Mouse (Mus musculus) heart, embryonic 16.5 days (tissue): ENCODE measurements at regions not wholly inside any gene's neighbourhood (a gene's known extent, or its start where the extent isn't known, plus 50 kb on each side); places are given as distances from the start of the nearest gene placed in this dataset.

Source experiments
- ATAC-seq: fragments of 200-750 bp; cut with Nextera tagmentation; replicated peaks from 2 replicates; pipeline ENCODE4 v1.8.0; 2017; ENCODE audit warnings: moderate number of reproducible peaks; ENCODE audit not compliant: insufficient read depth, low FRiP score; ENCODE audit errors: extremely low read depth
- H3K27ac ChIP-seq: fragments of 300-500 bp; sonication (generic); 2 replicates; pipeline ENCODE4 v1.5.1; 2014; ENCODE audit warnings: mild to moderate bottlenecking, low read length, control low read depth, moderate library complexity
- H3K27me3 ChIP-seq: fragments of 300-500 bp; sonication (generic); 2 replicates; pipeline ENCODE4 v1.6.1; 2014; ENCODE audit warnings: low read length, mixed read lengths; ENCODE audit not compliant: control insufficient read depth, insufficient read depth
- H3K36me3 ChIP-seq: fragments of 300-500 bp; sonication (generic); 2 replicates; pipeline ENCODE4 v1.6.1; 2014; ENCODE audit not compliant: control insufficient read depth, insufficient read depth
- H3K4me1 ChIP-seq: fragments of 300-500 bp; sonication (generic); 2 replicates; pipeline ENCODE4 v1.6.1; 2014; ENCODE audit warnings: low read length, mixed read lengths; ENCODE audit not compliant: control insufficient read depth, insufficient read depth
- H3K4me2 ChIP-seq: fragments of 300-500 bp; sonication (generic); 2 replicates; pipeline ENCODE4 v1.6.1; 2014; ENCODE audit warnings: low read depth, mild to moderate bottlenecking, control low read depth, low read length
- H3K4me3 ChIP-seq: fragments of 300-500 bp; sonication (generic); 2 replicates; pipeline ENCODE4 v1.5.1; 2014; ENCODE audit warnings: mild to moderate bottlenecking, control low read depth, low read length
- H3K9ac ChIP-seq: fragments of 300-500 bp; sonication (generic); 2 replicates; pipeline ENCODE4 v1.6.1; 2014; ENCODE audit warnings: low read length, control low read depth
- H3K9me3 ChIP-seq: fragments of 300-500 bp; sonication (generic); replicated peaks from 2 replicates; pipeline ENCODE4 v1.6.1; 2016; ENCODE audit warnings: low read length; ENCODE audit not compliant: control insufficient read depth
- WGBS: fragments of 180-500 bp; shearing (Covaris S2); extraction: QIAGEN DNeasy Blood & Tissue Kit; methylation state at CpG from one replicate; pipeline ENCODE4 v1.1.7; 2014; 5-methylcytosine and 5-hydroxymethylcytosine counted together

DNA sequence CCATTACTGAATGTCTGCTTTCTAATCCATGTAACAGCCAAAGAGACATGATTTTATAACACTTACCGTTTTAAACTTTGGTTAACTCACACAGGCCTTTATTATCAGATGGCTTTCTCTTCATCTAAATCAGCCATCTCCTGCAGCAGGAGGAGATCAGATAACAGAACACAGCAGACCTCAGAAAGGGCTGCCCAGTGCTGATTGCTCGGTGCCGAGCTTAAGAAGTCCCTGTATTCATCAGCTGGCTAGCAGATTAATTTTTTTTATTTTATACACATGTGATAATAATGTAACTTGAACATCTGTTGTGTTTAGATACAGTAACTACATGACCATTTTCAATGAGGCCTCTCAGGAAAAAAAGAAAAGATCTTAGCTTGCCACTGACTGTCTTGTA is 155.9 kb upstream of the Lpp start:
- WGBS = 71% methylated on average over 3 of the region's 3 CpGs
- ATAC-seq = no peak
- no peaks in the 10 kb centered on the region for H3K27me3 ChIP-seq

DNA sequence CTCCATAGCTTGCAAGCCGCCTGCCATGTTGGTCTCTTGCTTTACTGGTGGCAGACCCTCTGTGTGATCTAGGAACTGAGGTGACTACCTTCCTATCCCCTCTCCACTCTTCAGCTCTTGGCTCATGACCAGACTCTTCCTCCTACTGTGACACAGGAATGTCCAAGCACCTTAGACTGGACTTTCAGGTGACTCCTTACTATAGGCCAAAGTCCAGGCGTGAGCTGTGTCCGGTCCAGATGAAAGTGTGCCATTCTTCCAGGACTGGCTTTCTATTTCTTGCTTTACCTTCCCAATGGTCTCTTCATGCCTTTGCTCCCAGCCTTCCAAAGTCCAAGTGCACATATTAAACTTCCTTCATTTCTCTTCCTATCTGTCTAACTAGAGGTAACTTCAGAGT is 156.3 kb upstream of the Lpp start:
- Histone ChIP-seq H3K9ac (no peak overlapping the region), H3K4me3 (no peak overlapping the region), H3K27me3 (no peaks in the 10 kb centered on the region), H3K27ac (no peak overlapping the region), H3K4me1 (peaks cover 3% of the 10 kb centered on the region; the same call in 1 of the 2 replicates), H3K9me3 (no peaks in the 10 kb centered on the region), H3K36me3 (no peaks in the 10 kb centered on the region), H3K4me2 (no peak overlapping the region)
- ATAC-seq = no peak
- 93% methylated on average over 3 of the region's 3 CpGs for WGBS

More for the DNA sequence above, 155.9 kb upstream of the Lpp start:
- Histone ChIP-seq H3K9me3 (no peaks in the 10 kb centered on the region), H3K4me2 (no peak overlapping the region), H3K9ac (no peak overlapping the region), H3K4me3 (no peak overlapping the region), H3K36me3 (no peaks in the 10 kb centered on the region), H3K4me1 (peaks cover 3% of the 10 kb centered on the region; the same call in 1 of the 2 replicates), H3K27ac (no peak overlapping the region)

- no peak for ATAC-seq
These were observed 156.8 kb upstream of the Lpp start for GRCm38 (mm10) chr16:24236511-24236910.

GRCm38 (mm10) chr16:24234795-24235194 is 158.5 kb upstream of the Lpp start:
- Histone ChIP-seq H3K9ac (no peak overlapping the region), H3K9me3 (no peaks in the 10 kb centered on the region), H3K4me2 (no peak overlapping the region), H3K27ac (no peak overlapping the region), H3K4me3 (no peak overlapping the region), H3K27me3 (no peaks in the 10 kb centered on the region), H3K4me1 (peaks cover 3% of the 10 kb centered on the region; the same call in 1 of the 2 replicates), H3K36me3 (no peaks in the 10 kb centered on the region)
- ATAC-seq = no peak
- WGBS = 65% methylated on average over 11 of the region's 11 CpGs

More at GRCm38 (mm10) chr16:24236511-24236910, 156.8 kb upstream of the Lpp start:
- no peaks in the 10 kb centered on the region for H3K27me3 ChIP-seq
- H3K4me3 ChIP-seq = no peak overlapping the region
- H3K4me1 ChIP-seq = peaks cover 3% of the 10 kb centered on the region; the same call in 1 of the 2 replicates
- H3K4me2 ChIP-seq = no peak overlapping the region
- no peaks in the 10 kb centered on the region for H3K9me3 ChIP-seq
- no peaks in the 10 kb centered on the region for H3K36me3 ChIP-seq
- WGBS = 69% methylated on average over 3 of the region's 3 CpGs
- no peak overlapping the region for H3K9ac ChIP-seq
- H3K27ac ChIP-seq = no peak overlapping the region

- WGBS = 75% methylated on average over 6 of the region's 6 CpGs
- no peaks in the 10 kb centered on the region for H3K27me3 ChIP-seq
- no peak overlapping the region for H3K9ac ChIP-seq
- H3K4me1 ChIP-seq = no peaks in the 10 kb centered on the region
- no peak overlapping the region for H3K4me3 ChIP-seq
- H3K27ac ChIP-seq = no peak overlapping the region
- H3K9me3 ChIP-seq = no peaks in the 10 kb centered on the region
- H3K36me3 ChIP-seq = no peaks in the 10 kb centered on the region
- H3K4me2 ChIP-seq = no peak overlapping the region
- no peak for ATAC-seq
These were observed 161.2 kb upstream of the Lpp start for GRCm38 (mm10) chr16:24232001-24232530.

DNA sequence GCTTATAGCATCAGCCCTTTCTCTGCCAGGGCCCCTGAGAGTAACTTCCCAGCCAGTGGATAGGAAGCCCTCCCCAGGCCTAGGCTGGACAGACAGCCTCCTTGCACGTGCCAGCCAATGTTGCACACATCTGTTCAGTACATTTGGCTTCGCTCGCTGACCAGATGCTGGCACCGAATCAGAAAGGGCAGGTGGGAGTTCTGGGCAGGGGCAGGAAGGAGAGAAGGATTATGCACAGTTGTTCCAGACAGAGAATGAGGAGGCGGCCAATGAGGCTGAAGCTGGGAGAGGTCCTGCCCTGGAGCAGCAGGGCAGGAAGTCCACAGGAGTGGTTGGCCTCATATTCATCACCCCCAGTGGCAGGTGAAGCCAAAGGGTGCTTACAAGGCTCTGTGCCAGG is 161.8 kb upstream of the Lpp start:
- no peak overlapping the region for H3K9ac ChIP-seq
- no peak for ATAC-seq
- no peaks in the 10 kb centered on the region for H3K27me3 ChIP-seq
- no peak overlapping the region for H3K4me3 ChIP-seq
- 67% methylated on average over 5 of the region's 5 CpGs for WGBS
- H3K36me3 ChIP-seq = no peaks in the 10 kb centered on the region
- no peaks in the 10 kb centered on the region for H3K9me3 ChIP-seq
- H3K27ac ChIP-seq = no peak overlapping the region
- no peaks in the 10 kb centered on the region for H3K4me1 ChIP-seq
- H3K4me2 ChIP-seq = no peak overlapping the region

- H3K27ac ChIP-seq = no peak overlapping the region
- no peak overlapping the region for H3K4me3 ChIP-seq
- 76% methylated on average over 7 of the region's 7 CpGs for WGBS
- no peaks in the 10 kb centered on the region for H3K27me3 ChIP-seq
- H3K9ac ChIP-seq = no peak overlapping the region
- no peaks in the 10 kb centered on the region for H3K9me3 ChIP-seq
- ATAC-seq = no peak
- H3K36me3 ChIP-seq = no peaks in the 10 kb centered on the region
- no peak overlapping the region for H3K4me2 ChIP-seq
- H3K4me1 ChIP-seq = no peaks in the 10 kb centered on the region
These were observed 164.2 kb upstream of the Lpp start for GRCm38 (mm10) chr16:24229002-24229607.

DNA sequence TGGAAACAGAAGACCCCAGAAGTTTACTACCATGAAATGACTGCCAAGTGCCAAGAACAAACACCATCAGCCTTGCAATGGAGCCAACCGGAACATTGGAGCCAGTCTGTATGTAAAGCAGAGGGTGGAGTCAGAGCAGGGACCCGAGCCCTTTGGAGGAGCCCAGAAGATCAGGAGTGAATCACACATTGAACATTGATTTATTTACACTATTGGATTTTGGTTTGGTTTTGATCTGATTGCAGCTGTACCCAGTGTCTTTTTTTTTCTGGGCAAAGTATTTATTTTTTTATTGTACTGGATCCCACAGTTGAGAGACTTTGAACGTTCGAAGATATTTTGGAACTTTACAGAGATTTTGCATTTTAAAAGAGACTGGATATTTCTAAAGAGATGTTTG is 167.4 kb upstream of the Lpp start:
- Histone ChIP-seq H3K4me1 (no peaks in the 10 kb centered on the region), H3K36me3 (no peaks in the 10 kb centered on the region), H3K4me3 (no peak overlapping the region), H3K4me2 (no peak overlapping the region), H3K27me3 (no peaks in the 10 kb centered on the region), H3K9ac (no peak overlapping the region), H3K27ac (no peak overlapping the region), H3K9me3 (no peaks in the 10 kb centered on the region)
- 79% methylated on average over 4 of the region's 4 CpGs for WGBS
- ATAC-seq = no peak

- Histone ChIP-seq H3K9ac (no peak overlapping the region), H3K4me1 (no peaks in the 10 kb centered on the region), H3K27me3 (no peaks in the 10 kb centered on the region), H3K4me3 (no peak overlapping the region), H3K27ac (no peak overlapping the region), H3K4me2 (no peak overlapping the region), H3K9me3 (no peaks in the 10 kb centered on the region), H3K36me3 (no peaks in the 10 kb centered on the region)
- WGBS = 87% methylated on average over 1 of the region's 1 CpGs
- ATAC-seq = no peak
These were observed 168.2 kb upstream of the Lpp start for GRCm38 (mm10) chr16:24225090-24225489.
